Mouse (Mus musculus): ENCODE results near the gene Ap1m1. TPM values are rescaled to one million over a fixed set of nuclear protein-coding genes. Genes with fewer than 3 reads are reported as not detected.

Ap1m1 gene
- polyA plus RNA-seq (2016; fragmentation: Nextera tagmentation; extraction: Ambion mirVana) = 201 and 235 TPM in 2 replicates

DNA sequence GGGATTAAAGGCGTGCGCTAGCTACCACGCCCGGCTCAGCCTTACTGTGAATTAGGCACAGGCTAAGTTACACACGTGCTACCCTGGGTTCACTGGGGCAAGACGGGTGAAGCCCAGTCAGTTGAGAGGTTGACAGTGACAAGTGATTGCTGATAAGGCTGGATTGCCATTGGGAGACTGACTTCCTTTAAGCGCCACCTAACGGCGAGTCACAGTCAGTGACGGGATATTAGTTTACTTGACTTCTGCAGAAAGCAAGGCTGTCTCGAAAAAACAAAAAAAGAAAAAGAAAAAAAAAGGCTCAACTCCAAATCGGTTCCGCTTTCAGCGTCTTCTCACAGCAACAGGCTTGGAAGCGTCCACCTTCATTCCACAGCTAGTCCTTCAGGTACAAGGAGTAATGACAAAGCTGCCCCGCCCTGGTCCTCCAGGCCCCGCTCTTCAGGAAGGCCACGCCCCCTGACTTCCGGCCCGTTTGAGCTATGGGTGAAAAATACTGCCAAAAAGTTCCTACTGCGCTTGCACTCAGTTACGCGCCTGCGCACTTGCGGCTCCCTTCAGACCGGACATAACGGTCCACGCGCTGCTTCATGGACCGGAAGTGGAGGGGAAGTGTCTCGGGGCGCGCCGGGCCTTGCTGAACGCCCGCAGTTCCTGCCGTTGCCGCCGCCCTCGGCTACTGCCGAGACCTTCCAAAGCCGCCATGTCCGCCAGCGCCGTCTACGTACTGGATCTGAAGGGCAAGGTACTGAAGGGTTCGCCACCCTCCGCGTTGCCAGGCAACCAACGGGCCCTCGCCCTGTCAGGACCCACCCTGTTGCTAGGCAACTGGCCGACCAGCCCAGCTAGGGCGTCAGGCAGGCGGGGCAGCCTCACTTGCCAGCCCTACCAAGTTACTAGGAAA is at the start of gene Ap1m1:
Gene Ap1m1, plus strand, starts transcription at position 520 of the 904 bp plus-strand sequence.
- peak within 1 kb of the TSS; percentile 97 for H3K27ac ChIP-seq (replicated peaks)
- no peaks in the 10 kb centered on the region for H3K9me3 ChIP-seq (replicated peaks)
- H3K4me1 ChIP-seq = peaks cover 17% of the 10 kb centered on the region
- no peaks in the 10 kb centered on the region for H3K27me3 ChIP-seq (ENCODE audit: low read depth, poor library complexity, severe bottlenecking)
- WGBS = under 1% methylated on average over 54 of the region's 54 CpGs
- DNase-seq (ENCODE audit: low spot score) = peak; percentile 99
- peak within 1 kb of the TSS; percentile 71 for H3K4me3 ChIP-seq
- H3K36me3 ChIP-seq = peaks cover 24% of the 10 kb centered on the region

GRCm38 (mm10) chr8:72190215-72190539 is 49.6 kb upstream of the Ap1m1 start:
- 82% methylated on average over 2 of the region's 2 CpGs for WGBS
- Histone ChIP-seq H3K4me1 (no peaks in the 10 kb centered on the region), H3K36me3 (no peaks in the 10 kb centered on the region), H3K4me3 (no peak overlapping the region), H3K27ac (replicated peaks) (no peak overlapping the region), H3K9me3 (replicated peaks) (no peaks in the 10 kb centered on the region), H3K27me3 (ENCODE audit: low read depth, poor library complexity, severe bottlenecking) (no peaks in the 10 kb centered on the region)
- no peak for DNase-seq (ENCODE audit: low spot score)

- no peaks in the 10 kb centered on the region for H3K27me3 ChIP-seq (ENCODE audit: low read depth, poor library complexity, severe bottlenecking)
- no peak for DNase-seq (ENCODE audit: low spot score)
- no peak overlapping the region for H3K4me3 ChIP-seq
- no peaks in the 10 kb centered on the region for H3K9me3 ChIP-seq (replicated peaks)
- no peaks in the 10 kb centered on the region for H3K4me1 ChIP-seq
- H3K36me3 ChIP-seq = no peaks in the 10 kb centered on the region
- no peak overlapping the region for H3K27ac ChIP-seq (replicated peaks)
These were observed 47.8 kb upstream of the Ap1m1 start for GRCm38 (mm10) chr8:72192065-72192464.

GRCm38 (mm10) chr8:72197997-72198396 is 41.8 kb upstream of the Ap1m1 start:
- Histone ChIP-seq H3K4me1 (no peaks in the 10 kb centered on the region), H3K36me3 (no peaks in the 10 kb centered on the region), H3K9me3 (replicated peaks) (peaks cover 29% of the 10 kb centered on the region), H3K4me3 (no peak overlapping the region), H3K27me3 (ENCODE audit: low read depth, poor library complexity, severe bottlenecking) (no peaks in the 10 kb centered on the region), H3K27ac (replicated peaks) (no peak overlapping the region)
- DNase-seq (ENCODE audit: low spot score) = no peak
- 64% methylated on average over 8 of the region's 8 CpGs for WGBS

- Histone ChIP-seq H3K36me3 (no peaks in the 10 kb centered on the region), H3K27ac (replicated peaks) (no peak overlapping the region), H3K9me3 (replicated peaks) (peaks cover 19% of the 10 kb centered on the region), H3K4me1 (no peaks in the 10 kb centered on the region), H3K4me3 (no peak overlapping the region), H3K27me3 (ENCODE audit: low read depth, poor library complexity, severe bottlenecking) (no peaks in the 10 kb centered on the region)
- no peak for DNase-seq (ENCODE audit: low spot score)
- 78% methylated on average over 1 of the region's 1 CpGs for WGBS
These were observed 31.2 kb upstream of the Ap1m1 start for GRCm38 (mm10) chr8:72208582-72208981.

- H3K4me1 ChIP-seq = no peaks in the 10 kb centered on the region
- WGBS = 82% methylated on average over 4 of the region's 4 CpGs
- H3K27ac ChIP-seq (replicated peaks) = no peak overlapping the region
- no peak overlapping the region for H3K4me3 ChIP-seq
- H3K36me3 ChIP-seq = no peaks in the 10 kb centered on the region
- no peak for DNase-seq (ENCODE audit: low spot score)
- no peaks in the 10 kb centered on the region for H3K27me3 ChIP-seq (ENCODE audit: low read depth, poor library complexity, severe bottlenecking)
- peaks cover 5% of the 10 kb centered on the region; the same call in 1 of the 2 replicates for H3K9me3 ChIP-seq (replicated peaks)
These were observed 29.6 kb upstream of the Ap1m1 start for GRCm38 (mm10) chr8:72210222-72210621.

DNA sequence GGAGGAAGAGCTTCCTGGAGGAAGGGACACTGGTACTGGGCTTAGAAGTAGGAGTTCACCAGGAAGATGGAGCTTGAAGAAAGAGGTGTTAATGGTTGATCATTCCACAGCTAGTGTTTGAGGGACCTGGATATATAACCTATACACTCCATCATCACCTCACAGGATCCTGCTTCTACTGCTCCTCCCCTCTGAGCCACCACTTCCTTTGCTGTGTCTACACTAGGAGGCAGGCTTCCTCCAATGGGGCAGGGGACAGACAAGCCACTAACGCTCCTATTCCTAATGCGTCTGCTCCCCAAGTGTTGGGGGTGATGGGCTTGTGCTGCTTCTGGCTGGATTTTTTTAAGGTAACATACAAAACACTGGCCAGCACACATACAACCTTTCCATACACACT is 29.1 kb upstream of the Ap1m1 start:
- no peak for DNase-seq (ENCODE audit: low spot score)
- Histone ChIP-seq H3K4me1 (no peaks in the 10 kb centered on the region), H3K27ac (replicated peaks) (no peak overlapping the region), H3K4me3 (no peak overlapping the region), H3K27me3 (ENCODE audit: low read depth, poor library complexity, severe bottlenecking) (no peaks in the 10 kb centered on the region), H3K36me3 (no peaks in the 10 kb centered on the region), H3K9me3 (replicated peaks) (no peaks in the 10 kb centered on the region)
- WGBS = 66% methylated on average over 2 of the region's 2 CpGs

- Histone ChIP-seq H3K36me3 (no peaks in the 10 kb centered on the region), H3K9me3 (replicated peaks) (no peaks in the 10 kb centered on the region), H3K4me3 (no peak overlapping the region), H3K4me1 (no peaks in the 10 kb centered on the region), H3K27me3 (ENCODE audit: low read depth, poor library complexity, severe bottlenecking) (no peaks in the 10 kb centered on the region; the same call in 1 of the 2 replicates), H3K27ac (replicated peaks) (no peak overlapping the region)
- WGBS = 89% methylated on average over 1 of the region's 1 CpGs
- DNase-seq (ENCODE audit: low spot score) = no peak
These were observed 28.0 kb upstream of the Ap1m1 start for GRCm38 (mm10) chr8:72211846-72212245.

DNA sequence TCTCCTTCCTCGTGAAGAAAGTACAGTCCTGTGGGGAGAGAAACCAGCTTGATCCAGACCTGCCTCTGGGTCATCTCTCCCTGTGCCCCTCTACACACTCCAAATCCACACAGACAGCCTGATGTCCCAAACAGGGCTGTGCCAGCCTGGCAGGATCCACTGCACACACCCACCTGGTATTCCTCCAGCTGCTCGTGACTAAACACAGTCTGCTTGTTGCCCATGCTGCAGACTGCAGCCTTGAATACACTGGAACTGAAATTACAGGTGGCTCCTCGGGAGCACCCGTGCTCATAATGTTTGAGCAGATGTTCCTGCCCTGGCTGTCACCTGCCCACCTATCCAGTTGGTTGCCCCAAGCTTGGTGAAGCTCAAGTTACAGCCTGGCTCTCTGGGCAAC is 27.1 kb upstream of the Ap1m1 start, which contains the start of gene Cib3:
Gene Cib3, minus strand, starts transcription at position 87 of the 400 bp plus-strand sequence.
- no peaks in the 10 kb centered on the region for H3K36me3 ChIP-seq
- H3K9me3 ChIP-seq (replicated peaks) = no peaks in the 10 kb centered on the region
- H3K27me3 ChIP-seq (ENCODE audit: low read depth, poor library complexity, severe bottlenecking) = no peaks in the 10 kb centered on the region; the same call in 1 of the 2 replicates
- no peak within 1 kb of the TSS for H3K4me3 ChIP-seq
- WGBS = 71% methylated on average over 4 of the region's 4 CpGs
- no peaks in the 10 kb centered on the region for H3K4me1 ChIP-seq
- no peak within 1 kb of the TSS for H3K27ac ChIP-seq (replicated peaks)
- DNase-seq (ENCODE audit: low spot score) = no peak

GRCm38 (mm10) chr8:72213536-72213935 is 26.3 kb upstream of the Ap1m1 start, which contains the start of gene Gm11034:
Gene Gm11034 (minus strand): TSS chr8:72213636.
- no peaks in the 10 kb centered on the region; the same call in 1 of the 2 replicates for H3K27me3 ChIP-seq (ENCODE audit: low read depth, poor library complexity, severe bottlenecking)
- WGBS = 83% methylated on average over 4 of the region's 4 CpGs
- no peaks in the 10 kb centered on the region for H3K9me3 ChIP-seq (replicated peaks)
- DNase-seq (ENCODE audit: low spot score) = no peak
- H3K27ac ChIP-seq (replicated peaks) = no peak within 1 kb of the TSS
- H3K36me3 ChIP-seq = no peaks in the 10 kb centered on the region
- no peak within 1 kb of the TSS for H3K4me3 ChIP-seq
- no peaks in the 10 kb centered on the region for H3K4me1 ChIP-seq

DNA sequence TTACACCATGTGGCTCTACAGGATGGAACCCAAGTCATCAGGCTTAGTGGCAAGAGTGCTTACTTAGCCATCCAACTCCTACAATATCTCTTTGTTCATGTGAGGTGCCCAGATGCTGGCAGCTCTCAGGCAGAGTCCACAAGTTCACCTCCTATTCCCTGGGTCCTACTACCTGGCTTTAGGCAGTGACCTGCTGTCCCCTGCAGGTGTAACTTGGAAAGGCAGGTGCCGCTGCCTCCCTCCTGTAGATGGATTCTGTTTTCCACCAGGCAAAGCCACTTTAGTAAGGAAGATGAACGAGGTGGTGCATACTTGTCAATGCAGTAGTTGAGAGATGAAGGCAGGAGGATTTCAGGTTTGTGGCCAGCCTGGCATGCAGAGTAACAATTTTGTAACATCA is 24.8 kb upstream of the Ap1m1 start:
- Histone ChIP-seq H3K4me3 (no peak overlapping the region), H3K9me3 (replicated peaks) (no peaks in the 10 kb centered on the region), H3K36me3 (no peaks in the 10 kb centered on the region), H3K4me1 (peaks cover 1% of the 10 kb centered on the region), H3K27ac (replicated peaks) (no peak overlapping the region), H3K27me3 (ENCODE audit: low read depth, poor library complexity, severe bottlenecking) (no peaks in the 10 kb centered on the region; the same call in 1 of the 2 replicates)
- WGBS = 44% methylated on average over 2 of the region's 2 CpGs
- no peak for DNase-seq (ENCODE audit: low spot score)

- Histone ChIP-seq H3K27ac (replicated peaks) (no peak overlapping the region), H3K27me3 (ENCODE audit: low read depth, poor library complexity, severe bottlenecking) (no peaks in the 10 kb centered on the region; the same call in 1 of the 2 replicates), H3K36me3 (peaks cover 3% of the 10 kb centered on the region), H3K4me3 (no peak overlapping the region), H3K4me1 (peaks cover 9% of the 10 kb centered on the region), H3K9me3 (replicated peaks) (no peaks in the 10 kb centered on the region)
- no peak for DNase-seq (ENCODE audit: low spot score)
- 65% methylated on average over 1 of the region's 1 CpGs for WGBS
These were observed 23.9 kb upstream of the Ap1m1 start for GRCm38 (mm10) chr8:72215871-72216270.
